Mouse (Mus musculus): ENCODE results near the gene Pgf. TPM values are rescaled to one million over a fixed set of nuclear protein-coding genes. Genes with fewer than 3 reads are reported as not detected.

Gene Pgf
- polyA plus RNA-seq, 2 experiments = 10.3 to 14.6 TPM

DNA sequence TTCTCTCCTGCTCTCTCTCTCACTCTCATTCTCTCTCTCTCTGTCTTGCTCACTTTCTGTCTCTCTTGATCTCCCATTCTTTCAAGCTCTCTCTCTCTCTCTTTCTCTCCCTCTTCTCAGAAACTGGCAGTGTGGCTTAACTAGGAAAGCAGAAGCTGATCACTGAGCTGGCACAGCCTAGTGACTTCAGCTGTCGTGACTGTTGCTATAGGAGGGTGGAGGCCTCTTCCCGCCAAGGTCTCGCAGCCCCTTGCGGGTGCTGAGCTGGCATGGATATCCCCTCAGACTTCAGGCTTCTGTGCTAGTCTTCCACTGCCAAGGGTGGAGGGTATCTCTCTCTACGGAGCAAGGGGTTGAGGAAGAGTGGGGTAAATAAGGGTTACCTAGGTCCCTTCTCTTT, 5.3 kb upstream of the Pgf start:
- Histone ChIP-seq H3K4me1 (ENCODE audit: control insufficient read depth, insufficient read depth, low read length) (peaks cover 15% of the 10 kb centered on the region), H3K36me3 (ENCODE audit: control insufficient read depth, insufficient read depth, low read length) (no peaks in the 10 kb centered on the region), H3K27ac (replicated peaks; ENCODE audit: low read depth, low read length) (no peak overlapping the region), H3K4me2 (replicated peaks; ENCODE audit: low read depth, low read length, severe bottlenecking) (no peak overlapping the region), H3K27me3 (ENCODE audit: control insufficient read depth, insufficient read depth, low read length) (no peaks in the 10 kb centered on the region), H3K4me3 (replicated peaks; ENCODE audit: low read length) (no peak overlapping the region), H3K9ac (ENCODE audit: low read depth, low read length, severe bottlenecking) (no peak overlapping the region), H3K9me3 (ENCODE audit: control insufficient read depth, low read length) (no peaks in the 10 kb centered on the region)
- WGBS = 64% methylated on average over 5 of the region's 5 CpGs
- ATAC-seq (ENCODE audit: low FRiP score, low read depth) (no peak), DNase-seq (ENCODE audit: low spot score) (no peak)
- TF ChIP-seq POLR2A (IDR thresholded peaks at IDR 0.05; ENCODE audit: borderline replicate concordance, extremely low read depth, insufficient read depth, insufficient read length) = no peak

DNA sequence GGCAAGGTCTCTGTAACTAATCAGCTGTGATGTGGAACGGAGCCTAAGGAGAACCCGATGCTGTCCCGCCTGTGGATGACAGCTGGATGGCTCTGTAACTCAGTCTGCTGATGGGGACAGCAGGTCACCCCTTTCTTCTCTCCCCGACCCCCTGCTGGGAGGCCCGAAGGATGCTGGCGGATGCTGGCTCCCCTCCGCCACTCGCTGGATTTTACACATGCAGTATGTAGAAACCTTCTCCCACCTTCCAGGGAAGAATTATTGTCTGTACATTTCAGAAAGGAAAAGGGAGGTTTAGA, 4.7 kb upstream of the Pgf start:
- ATAC-seq (ENCODE audit: low FRiP score, low read depth) = peak; percentile 75; the same call in 1 of the 2 replicates
- H3K4me2 ChIP-seq (replicated peaks; ENCODE audit: low read depth, low read length, severe bottlenecking) = no peak overlapping the region
- 9% methylated on average over 8 of the region's 8 CpGs for WGBS
- no peak for TF ChIP-seq POLR2A (IDR thresholded peaks at IDR 0.05; ENCODE audit: borderline replicate concordance, extremely low read depth, insufficient read depth, insufficient read length)
- no peaks in the 10 kb centered on the region for H3K9me3 ChIP-seq (ENCODE audit: control insufficient read depth, low read length)
- H3K36me3 ChIP-seq (ENCODE audit: control insufficient read depth, insufficient read depth, low read length) = no peaks in the 10 kb centered on the region
- no peaks in the 10 kb centered on the region for H3K27me3 ChIP-seq (ENCODE audit: control insufficient read depth, insufficient read depth, low read length)
- 0 out of 2 replicates have a peak overlapping the region, but pooled peaks have one; percentile 19 for H3K27ac ChIP-seq (replicated peaks; ENCODE audit: low read depth, low read length)
- no peak for DNase-seq (ENCODE audit: low spot score)
- no peak overlapping the region for H3K4me3 ChIP-seq (replicated peaks; ENCODE audit: low read length)
- peaks cover 15% of the 10 kb centered on the region for H3K4me1 ChIP-seq (ENCODE audit: control insufficient read depth, insufficient read depth, low read length)
- 0 out of 2 replicates have a peak overlapping the region, but pooled peaks have one; percentile 12 for H3K9ac ChIP-seq (ENCODE audit: low read depth, low read length, severe bottlenecking)

DNA sequence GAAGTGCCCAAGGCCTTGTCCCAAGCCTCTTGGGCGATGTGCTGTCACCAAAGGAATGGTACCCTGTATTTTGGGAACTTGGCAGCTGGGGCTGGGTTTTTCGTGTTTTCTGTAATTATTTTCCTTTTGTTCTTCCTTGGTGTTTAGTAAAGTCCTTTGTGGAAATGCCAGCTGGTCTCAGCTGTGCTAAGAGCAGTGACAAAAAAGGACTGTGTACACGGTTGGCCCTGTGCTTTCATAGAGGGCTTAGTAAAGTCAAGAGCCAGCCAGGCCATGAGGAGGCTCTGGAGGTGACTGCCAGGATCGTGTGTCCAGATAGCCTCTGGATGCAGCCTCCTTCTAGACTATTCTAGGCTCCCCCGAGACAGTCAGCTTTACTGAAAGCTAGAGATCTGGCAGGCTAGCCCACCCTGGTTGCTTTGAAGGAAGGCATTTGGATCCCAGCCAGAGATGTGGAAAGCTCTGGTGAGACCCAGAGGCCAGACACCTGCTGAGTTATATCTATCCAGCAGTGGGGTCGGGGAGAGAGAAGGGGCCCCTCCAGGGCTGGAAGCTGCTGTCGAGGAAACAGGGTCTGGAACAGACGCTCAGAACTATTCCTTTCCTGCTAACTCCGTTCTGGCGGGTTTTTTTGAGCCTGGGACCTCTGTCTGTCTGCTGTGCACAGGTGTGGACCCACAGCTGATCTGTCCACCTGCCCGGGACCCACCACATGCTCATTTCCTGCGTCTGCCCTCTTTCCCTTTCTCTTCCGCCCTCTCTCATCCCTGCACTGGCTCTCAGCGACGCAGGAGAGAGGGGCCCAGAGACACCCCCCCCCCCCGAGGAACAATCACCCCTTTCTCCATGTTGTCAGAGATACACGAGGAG, 4.1 kb upstream of the Pgf start:
- Histone ChIP-seq H3K27me3 (ENCODE audit: control insufficient read depth, insufficient read depth, low read length) (no peaks in the 10 kb centered on the region), H3K4me2 (replicated peaks; ENCODE audit: low read depth, low read length, severe bottlenecking) (no peak overlapping the region), H3K4me1 (ENCODE audit: control insufficient read depth, insufficient read depth, low read length) (peaks cover 17% of the 10 kb centered on the region), H3K27ac (replicated peaks; ENCODE audit: low read depth, low read length) (0 out of 2 replicates have a peak overlapping the region, but pooled peaks have one; percentile 19), H3K9ac (ENCODE audit: low read depth, low read length, severe bottlenecking) (0 out of 2 replicates have a peak overlapping the region, but pooled peaks have one; percentile 12), H3K36me3 (ENCODE audit: control insufficient read depth, insufficient read depth, low read length) (no peaks in the 10 kb centered on the region), H3K4me3 (replicated peaks; ENCODE audit: low read length) (no peak overlapping the region), H3K9me3 (ENCODE audit: control insufficient read depth, low read length) (no peaks in the 10 kb centered on the region)
- ATAC-seq (ENCODE audit: low FRiP score, low read depth) = peak; percentile 80
- DNase-seq (ENCODE audit: low spot score) = peak; percentile 78
- no peak for TF ChIP-seq POLR2A (IDR thresholded peaks at IDR 0.05; ENCODE audit: borderline replicate concordance, extremely low read depth, insufficient read depth, insufficient read length)
- WGBS = 17% methylated on average over 15 of the region's 17 CpGs

GRCm38 (mm10) chr12:85178294-85178693, 704 bp upstream of the Pgf start:
- Histone ChIP-seq H3K9me3 (ENCODE audit: control insufficient read depth, low read length) (no peaks in the 10 kb centered on the region), H3K4me1 (ENCODE audit: control insufficient read depth, insufficient read depth, low read length) (peaks cover 42% of the 10 kb centered on the region), H3K27ac (replicated peaks; ENCODE audit: low read depth, low read length) (no peak overlapping the region), H3K9ac (ENCODE audit: low read depth, low read length, severe bottlenecking) (no peak overlapping the region), H3K27me3 (ENCODE audit: control insufficient read depth, insufficient read depth, low read length) (no peaks in the 10 kb centered on the region), H3K4me3 (replicated peaks; ENCODE audit: low read length) (no peak overlapping the region), H3K4me2 (replicated peaks; ENCODE audit: low read depth, low read length, severe bottlenecking) (no peak overlapping the region), H3K36me3 (ENCODE audit: control insufficient read depth, insufficient read depth, low read length) (no peaks in the 10 kb centered on the region)
- ATAC-seq (ENCODE audit: low FRiP score, low read depth) (no peak), DNase-seq (ENCODE audit: low spot score) (no peak)
- 54% methylated on average over 2 of the region's 2 CpGs for WGBS
- TF ChIP-seq POLR2A (IDR thresholded peaks at IDR 0.05; ENCODE audit: borderline replicate concordance, extremely low read depth, insufficient read depth, insufficient read length) = no peak

GRCm38 (mm10) chr12:85176846-85177523, 605 bp downstream of the Pgf start:
- peaks cover 36% of the 10 kb centered on the region for H3K4me1 ChIP-seq (ENCODE audit: control insufficient read depth, insufficient read depth, low read length)
- DNase-seq (ENCODE audit: low spot score) = no peak
- peak overlapping the region; percentile 40 for H3K4me3 ChIP-seq (replicated peaks; ENCODE audit: low read length)
- H3K27ac ChIP-seq (replicated peaks; ENCODE audit: low read depth, low read length) = no peak overlapping the region; the same call in 1 of the 2 replicates
- no peaks in the 10 kb centered on the region for H3K36me3 ChIP-seq (ENCODE audit: control insufficient read depth, insufficient read depth, low read length)
- no peak for TF ChIP-seq POLR2A (IDR thresholded peaks at IDR 0.05; ENCODE audit: borderline replicate concordance, extremely low read depth, insufficient read depth, insufficient read length)
- no peaks in the 10 kb centered on the region for H3K9me3 ChIP-seq (ENCODE audit: control insufficient read depth, low read length)
- 2% methylated on average over 25 of the region's 32 CpGs for WGBS
- ATAC-seq (ENCODE audit: low FRiP score, low read depth) = peak; percentile 61; the same call in 1 of the 2 replicates
- H3K27me3 ChIP-seq (ENCODE audit: control insufficient read depth, insufficient read depth, low read length) = no peaks in the 10 kb centered on the region
- H3K4me2 ChIP-seq (replicated peaks; ENCODE audit: low read depth, low read length, severe bottlenecking) = peak overlapping the region; percentile 66
- H3K9ac ChIP-seq (ENCODE audit: low read depth, low read length, severe bottlenecking) = peak overlapping the region; percentile 47
